Mouse (Mus musculus) neural tube, embryonic 14.5 days (tissue): ENCODE measurements around the gene Pmf1. TPM values are rescaled to one million over a fixed set of nuclear protein-coding genes. Genes with fewer than 3 reads are reported as not detected.
"Not testable (repeated sequence)": the region's sequence is repeated elsewhere in the genome, so short reads cannot be mapped to it uniquely, and the experiment has no call there.

Experiments used
- ATAC-seq: fragments of 200-750 bp; cut with Nextera tagmentation; 2 replicates; pipeline ENCODE4 v1.8.0; 2017; ENCODE audit warnings: low read depth, mild to moderate bottlenecking, moderate TSS enrichment, moderate library complexity
- H3K27ac ChIP-seq: fragments of 300-500 bp; sonication (generic); 2 replicates; pipeline ENCODE4 v1.5.1; 2014; ENCODE audit warnings: low read depth, mild to moderate bottlenecking, control low read depth, low read length, moderate library complexity, mixed read lengths
- H3K27me3 ChIP-seq: fragments of 300-500 bp; sonication (generic); 2 replicates; pipeline ENCODE4 v1.6.1; 2014; ENCODE audit warnings: low read length; ENCODE audit not compliant: control insufficient read depth, insufficient read depth
- H3K36me3 ChIP-seq: fragments of 300-500 bp; sonication (generic); 2 replicates; pipeline ENCODE4 v1.6.1; 2014; ENCODE audit warnings: low read length, mixed read lengths; ENCODE audit not compliant: control insufficient read depth, insufficient read depth
- H3K4me1 ChIP-seq: fragments of 300-500 bp; sonication (generic); 2 replicates; pipeline ENCODE4 v1.6.1; 2014; ENCODE audit warnings: low read length; ENCODE audit not compliant: control insufficient read depth, insufficient read depth
- H3K4me2 ChIP-seq: fragments of 300-500 bp; sonication (generic); 2 replicates; pipeline ENCODE4 v1.6.1; 2014; ENCODE audit warnings: mild to moderate bottlenecking, low read depth, low read length, control low read depth
- H3K4me3 ChIP-seq: fragments of 300-500 bp; sonication (generic); 2 replicates; pipeline ENCODE4 v1.5.1; 2014; ENCODE audit warnings: low read depth, low read length, control low read depth, mixed read lengths
- H3K9ac ChIP-seq: fragments of 300-500 bp; sonication (generic); replicated peaks from 2 replicates; pipeline ENCODE4 v1.6.1; 2014; ENCODE audit warnings: low read depth, mild to moderate bottlenecking, control low read depth, low read length, mixed read lengths
- H3K9me3 ChIP-seq: fragments of 300-500 bp; sonication (generic); 2 replicates; pipeline ENCODE4 v1.6.1; 2016; ENCODE audit warnings: low read length; ENCODE audit not compliant: control insufficient read depth
- whole genome bisulfite sequencing: fragments of 180-500 bp; shearing (Covaris S2); extraction: QIAGEN DNeasy Blood & Tissue Kit; methylation state at CpG from one replicate; pipeline ENCODE4 v1.1.7; 2014; 5-methylcytosine and 5-hydroxymethylcytosine counted together
- polyA plus RNA-seq: library from polyadenylated mRNA; unstranded; fragments of >200 nt; fragmentation: Nextera tagmentation; extraction: Ambion mirVana; gene quantifications from 2 replicates; pipeline ENCODE4 v1.2.1, GENCODE M21; 2014

The Pmf1 gene
- polyA plus RNA-seq, 1 experiment from 2014 or later = 19.3 TPM

DNA sequence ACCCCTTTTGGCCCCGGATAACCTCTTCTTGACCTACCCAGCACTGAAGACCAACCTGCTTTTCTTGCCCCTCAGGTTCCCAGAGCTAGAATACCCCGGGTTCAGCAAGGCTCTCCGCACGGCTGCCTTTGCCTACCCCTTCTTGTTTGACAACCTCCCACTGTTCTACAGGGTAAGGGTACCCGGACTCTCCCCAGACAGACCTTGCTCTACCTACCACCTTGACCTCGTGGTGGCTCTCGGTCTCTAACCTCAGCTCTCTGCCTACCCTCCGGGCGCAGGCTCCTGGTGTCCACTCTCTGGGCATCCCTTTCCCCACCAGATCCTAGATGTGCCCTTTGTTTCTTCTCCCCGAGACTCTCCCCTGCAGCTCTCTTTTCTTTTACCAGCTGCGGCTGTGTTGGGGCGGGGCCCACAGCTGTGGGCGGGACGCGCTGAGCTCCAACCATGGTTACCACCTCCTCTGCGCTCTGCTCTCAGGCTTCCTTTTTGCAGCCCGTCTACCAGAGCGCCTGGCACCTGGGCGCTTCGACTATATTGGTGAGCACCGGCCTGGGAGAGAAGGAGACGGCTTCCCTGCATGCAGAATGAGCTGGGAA lies 43.2 kb downstream of the Pmf1 start:
- not testable (repeated sequence) for H3K4me2 ChIP-seq, H3K4me3 ChIP-seq, H3K9ac ChIP-seq, H3K27ac ChIP-seq, H3K4me1 ChIP-seq, H3K27me3 ChIP-seq, H3K9me3 ChIP-seq, H3K36me3 ChIP-seq
- 4% methylated on average over 20 of the region's 22 CpGs for WGBS
- ATAC-seq = peak; percentile 84

DNA sequence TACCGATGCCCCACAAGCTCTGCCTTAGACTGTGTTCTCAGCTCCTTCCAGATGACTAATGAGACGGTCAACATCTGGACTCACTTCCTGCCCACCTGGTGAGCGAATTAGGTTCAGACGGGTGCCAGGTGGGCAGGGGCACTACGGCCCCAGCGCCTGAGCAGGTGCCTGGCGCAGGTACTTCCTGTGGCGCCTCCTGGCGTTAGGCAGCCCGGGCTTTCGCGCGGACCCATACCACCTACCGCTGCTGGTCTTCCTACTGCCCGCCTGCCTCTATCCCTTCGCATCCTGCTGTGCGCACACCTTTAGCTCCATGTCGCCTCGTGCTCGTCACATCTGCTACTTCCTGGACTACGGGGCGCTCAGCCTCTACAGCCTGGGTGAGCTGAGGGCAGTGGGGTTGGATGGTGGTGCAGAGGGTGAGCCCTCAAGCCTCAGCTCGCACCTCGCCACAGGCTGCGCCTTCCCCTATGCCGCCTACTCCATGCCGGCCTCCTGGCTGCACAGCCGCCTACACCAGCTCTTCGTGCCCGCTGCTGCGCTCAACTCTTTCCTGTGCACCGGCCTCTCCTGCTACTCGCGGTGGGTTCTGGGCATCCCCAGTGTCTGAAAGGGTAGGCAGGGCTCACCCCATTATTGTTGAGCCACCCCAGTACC lies 44.3 kb downstream of the Pmf1 start:
- H3K4me3 ChIP-seq = no peak overlapping the region
- no peak overlapping the region for H3K4me2 ChIP-seq
- no peak overlapping the region for H3K27ac ChIP-seq
- H3K9ac ChIP-seq = no peak overlapping the region
- H3K36me3 ChIP-seq = peaks cover 10% of the 10 kb centered on the region
- 44% methylated on average over 34 of the region's 34 CpGs for WGBS
- peak; percentile 20; the same call in 1 of the 2 replicates for ATAC-seq
- no peaks in the 10 kb centered on the region for H3K27me3 ChIP-seq
- H3K9me3 ChIP-seq = no peaks in the 10 kb centered on the region
- H3K4me1 ChIP-seq = no peaks in the 10 kb centered on the region

DNA sequence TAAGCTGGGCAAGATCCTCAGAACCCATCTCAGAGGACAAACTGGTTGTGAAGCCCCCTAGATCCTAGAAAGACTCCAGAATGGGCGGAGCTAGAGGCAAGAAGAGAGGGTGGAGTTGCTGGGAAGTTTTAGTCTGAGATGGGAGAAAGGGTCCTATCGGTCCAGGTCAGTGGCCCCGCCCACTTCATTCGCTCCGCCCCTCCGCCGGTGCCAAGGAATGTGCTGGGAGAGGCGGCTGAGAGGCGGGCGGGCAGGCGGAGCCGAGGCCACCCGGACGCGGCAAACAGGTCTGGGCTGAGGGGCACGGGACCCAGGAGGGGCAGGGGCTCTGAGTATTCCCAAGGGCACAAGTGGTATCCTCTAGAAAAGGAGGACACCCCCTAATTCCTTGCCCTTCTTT lies 45.8 kb downstream of the Pmf1 start, which contains the start of gene Paqr6:
Paqr6 (plus strand) TSS at position 248 of the 400 bp plus-strand sequence.
- H3K9ac ChIP-seq = no peak within 1 kb of the TSS
- H3K27me3 ChIP-seq = no peaks in the 10 kb centered on the region
- no peaks in the 10 kb centered on the region for H3K4me1 ChIP-seq
- ATAC-seq = no peak
- no peak within 1 kb of the TSS for H3K27ac ChIP-seq
- no peak within 1 kb of the TSS for H3K4me3 ChIP-seq
- H3K4me2 ChIP-seq = no peak within 1 kb of the TSS
- H3K9me3 ChIP-seq = no peaks in the 10 kb centered on the region
- H3K36me3 ChIP-seq = peaks cover 24% of the 10 kb centered on the region
- WGBS = 3% methylated on average over 16 of the region's 16 CpGs

DNA sequence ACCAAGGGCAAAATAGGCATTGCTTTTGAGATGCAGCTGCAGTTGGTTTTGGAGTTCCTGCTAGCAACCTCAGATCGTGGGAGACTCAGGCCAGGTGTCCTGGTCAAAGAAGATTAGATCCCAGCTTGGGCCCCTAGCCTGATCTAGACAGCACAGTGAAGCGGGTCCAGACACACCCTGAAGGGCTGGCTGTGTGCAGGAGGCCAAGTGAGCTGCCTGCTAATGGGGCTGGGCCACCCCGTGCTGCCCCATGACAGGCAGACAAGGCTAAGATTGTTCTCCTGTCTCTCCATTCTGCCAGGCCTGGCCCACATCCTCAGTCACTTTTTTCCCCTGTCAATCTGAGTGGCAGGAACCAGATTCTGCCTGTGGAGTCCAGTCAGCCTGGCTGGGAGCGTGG lies 46.4 kb downstream of the Pmf1 start:
- no peak for ATAC-seq
- H3K27ac ChIP-seq = no peak overlapping the region
- H3K9ac ChIP-seq = no peak overlapping the region
- WGBS = 65% methylated on average over 4 of the region's 4 CpGs
- no peak overlapping the region for H3K4me2 ChIP-seq
- peaks cover 30% of the 10 kb centered on the region for H3K36me3 ChIP-seq
- no peaks in the 10 kb centered on the region for H3K9me3 ChIP-seq
- H3K4me3 ChIP-seq = no peak overlapping the region
- H3K4me1 ChIP-seq = no peaks in the 10 kb centered on the region
- H3K27me3 ChIP-seq = no peaks in the 10 kb centered on the region

DNA sequence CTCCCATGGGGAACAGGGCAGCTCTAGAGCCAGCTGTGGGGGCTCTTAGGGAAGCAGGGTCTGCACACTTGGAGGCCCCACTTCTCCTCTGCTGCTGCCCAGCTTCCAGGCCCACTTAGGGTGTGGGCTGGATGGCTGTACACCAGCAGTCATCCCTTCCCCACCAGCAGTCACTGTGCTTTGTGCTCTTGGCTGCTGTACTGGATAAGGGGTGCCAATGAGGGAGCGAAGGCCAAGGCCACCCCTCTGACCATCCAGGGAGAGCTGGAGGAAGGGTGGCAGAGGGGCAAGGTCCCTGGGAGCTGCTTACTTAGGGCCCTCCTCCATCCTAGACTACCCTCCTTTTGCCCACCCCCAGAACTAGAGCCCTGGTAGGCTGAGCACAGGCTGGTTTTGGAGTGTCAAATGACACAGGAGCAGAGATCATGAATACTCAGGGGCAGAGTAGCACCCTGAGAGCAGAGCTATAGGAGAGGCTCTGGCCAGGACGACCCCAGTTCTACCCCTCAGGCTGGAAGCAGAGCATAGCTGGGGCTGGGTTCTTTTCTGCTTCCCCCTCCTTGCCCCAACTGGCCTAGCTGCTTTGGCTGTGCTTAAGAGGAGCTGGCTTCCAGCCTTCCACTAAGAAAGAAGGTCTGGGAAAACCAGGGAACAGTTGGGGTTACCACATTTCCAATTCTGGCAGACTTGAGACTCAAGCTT lies 48.4 kb downstream of the Pmf1 start:
- Histone ChIP-seq H3K27me3 (no peaks in the 10 kb centered on the region), H3K4me2 (no peak overlapping the region), H3K9me3 (no peaks in the 10 kb centered on the region), H3K36me3 (peaks cover 48% of the 10 kb centered on the region), H3K9ac (no peak overlapping the region), H3K27ac (no peak overlapping the region), H3K4me3 (no peak overlapping the region), H3K4me1 (no peaks in the 10 kb centered on the region)
- WGBS = 86% methylated on average over 2 of the region's 2 CpGs
- ATAC-seq = no peak

DNA sequence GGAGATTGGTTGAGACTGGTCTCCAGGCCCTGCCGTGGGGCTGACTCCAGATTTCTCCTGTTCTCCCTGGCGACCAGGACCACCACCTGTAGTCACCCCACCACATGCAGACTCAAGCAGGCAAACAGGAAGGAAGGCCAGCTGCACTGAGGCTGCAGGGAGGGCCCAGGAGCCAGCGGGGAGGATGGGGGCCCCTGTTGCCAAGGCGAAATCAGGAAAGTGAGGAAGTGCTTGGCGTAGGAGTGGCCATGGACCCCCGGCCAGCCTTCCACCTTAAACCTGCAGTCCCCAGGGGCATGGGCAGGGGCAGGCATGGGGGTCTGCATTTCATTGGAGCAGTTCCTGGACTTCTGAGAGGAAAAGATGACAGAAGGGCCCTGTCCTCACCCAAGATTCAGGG lies 49.0 kb downstream of the Pmf1 start:
- Histone ChIP-seq H3K27me3 (no peaks in the 10 kb centered on the region), H3K27ac (no peak overlapping the region), H3K36me3 (peaks cover 55% of the 10 kb centered on the region), H3K4me1 (no peaks in the 10 kb centered on the region), H3K4me3 (no peak overlapping the region), H3K4me2 (no peak overlapping the region), H3K9ac (no peak overlapping the region), H3K9me3 (no peaks in the 10 kb centered on the region)
- WGBS = 88% methylated on average over 6 of the region's 6 CpGs
- no peak for ATAC-seq

DNA sequence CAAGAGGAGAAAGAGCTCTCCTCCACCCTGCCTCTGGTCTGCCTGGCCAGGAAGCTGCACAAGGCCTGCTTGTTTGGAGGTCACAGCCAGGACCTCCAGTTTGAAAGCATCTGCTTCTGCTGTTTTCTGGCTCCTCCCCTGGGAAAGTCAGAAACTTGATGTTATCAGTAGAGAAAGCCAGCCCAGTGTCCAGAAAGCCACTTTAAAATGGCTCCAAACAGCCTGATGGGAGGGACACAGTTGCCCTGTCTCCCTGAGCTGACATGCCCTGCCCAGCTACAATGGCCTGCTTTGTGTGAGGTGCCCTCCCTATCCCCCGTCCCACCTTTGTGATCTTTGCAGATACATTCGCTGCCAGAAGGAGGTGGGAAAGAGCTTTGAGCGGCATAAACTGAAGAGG lies 50.1 kb downstream of the Pmf1 start:
- no peak overlapping the region for H3K4me3 ChIP-seq
- WGBS = 74% methylated on average over 3 of the region's 3 CpGs
- H3K27me3 ChIP-seq = no peaks in the 10 kb centered on the region
- H3K9ac ChIP-seq = no peak overlapping the region
- H3K4me1 ChIP-seq = no peaks in the 10 kb centered on the region
- no peaks in the 10 kb centered on the region for H3K9me3 ChIP-seq
- no peak for ATAC-seq
- H3K27ac ChIP-seq = no peak overlapping the region
- H3K4me2 ChIP-seq = no peak overlapping the region
- peaks cover 66% of the 10 kb centered on the region for H3K36me3 ChIP-seq

DNA sequence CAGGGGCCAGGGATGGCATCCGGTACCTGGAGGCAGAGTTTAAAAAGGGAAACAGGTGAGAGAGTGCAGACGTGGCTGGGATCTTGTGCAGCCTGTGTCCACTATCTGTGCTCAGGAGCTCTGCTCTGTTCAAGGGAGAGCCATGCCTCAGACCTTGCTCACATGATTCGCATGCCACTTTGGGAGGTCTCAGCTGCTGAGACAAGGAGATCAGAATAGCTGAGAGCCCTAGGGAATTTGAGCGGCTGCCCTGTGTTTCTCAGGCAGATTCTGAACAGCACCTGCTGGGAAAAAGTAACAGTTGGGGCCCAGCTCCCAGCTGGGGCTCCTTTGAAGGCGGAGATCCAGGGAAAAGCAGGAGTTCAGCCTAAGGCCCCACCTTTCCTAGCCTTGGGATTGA lies 50.5 kb downstream of the Pmf1 start:
- Histone ChIP-seq H3K4me1 (no peaks in the 10 kb centered on the region), H3K36me3 (peaks cover 70% of the 10 kb centered on the region), H3K4me3 (no peak overlapping the region), H3K4me2 (no peak overlapping the region), H3K27me3 (no peaks in the 10 kb centered on the region), H3K9me3 (no peaks in the 10 kb centered on the region), H3K9ac (no peak overlapping the region), H3K27ac (no peak overlapping the region)
- 62% methylated on average over 5 of the region's 5 CpGs for WGBS
- no peak for ATAC-seq
